Mouse (Mus musculus) hindbrain, embryonic 16.5 days (tissue): ENCODE measurements around the gene Fubp1. TPM values are rescaled to one million over a fixed set of nuclear protein-coding genes. Genes with fewer than 3 reads are reported as not detected.

ENCODE experiments used
- ATAC-seq: fragments of 200-750 bp; cut with Nextera tagmentation; 2 replicates; pipeline ENCODE4 v1.8.0; 2017; ENCODE audit warnings: moderate TSS enrichment, moderate library complexity
- H3K27ac ChIP-seq: fragments of 300-500 bp; sonication (generic); 2 replicates; pipeline ENCODE4 v1.5.1; 2014; ENCODE audit warnings: low read depth, mild to moderate bottlenecking, control low read depth, low read length, moderate library complexity
- H3K27me3 ChIP-seq: fragments of 300-500 bp; sonication (generic); replicated peaks from 2 replicates; pipeline ENCODE4 v1.6.1; 2014; ENCODE audit warnings: low read length; ENCODE audit not compliant: control insufficient read depth, insufficient read depth
- H3K36me3 ChIP-seq: fragments of 300-500 bp; sonication (generic); 2 replicates; pipeline ENCODE4 v1.6.1; 2014; ENCODE audit warnings: mild to moderate bottlenecking, low read length, moderate library complexity, mixed read lengths; ENCODE audit not compliant: control insufficient read depth, insufficient read depth
- H3K4me1 ChIP-seq: fragments of 300-500 bp; sonication (generic); 2 replicates; pipeline ENCODE4 v1.6.1; 2014; ENCODE audit warnings: low read depth, low read length; ENCODE audit not compliant: control insufficient read depth, insufficient read depth
- H3K4me2 ChIP-seq: fragments of 300-500 bp; sonication (generic); 2 replicates; pipeline ENCODE4 v1.6.1; 2014; ENCODE audit warnings: mild to moderate bottlenecking, low read length, control low read depth, moderate library complexity
- H3K4me3 ChIP-seq: fragments of 300-500 bp; sonication (generic); 2 replicates; pipeline ENCODE4 v1.5.1; 2014; ENCODE audit warnings: mild to moderate bottlenecking, low read length, control low read depth, moderate library complexity
- H3K9ac ChIP-seq: fragments of 300-500 bp; sonication (generic); 2 replicates; pipeline ENCODE4 v1.6.1; 2014; ENCODE audit warnings: low read depth, mild to moderate bottlenecking, control low read depth, low read length, moderate library complexity
- H3K9me3 ChIP-seq: fragments of 300-500 bp; sonication (generic); 2 replicates; pipeline ENCODE4 v1.6.1; 2014; ENCODE audit warnings: mild to moderate bottlenecking, low read length, moderate library complexity; ENCODE audit not compliant: control insufficient read depth
- WGBS: fragments of 180-500 bp; shearing (Covaris S2); extraction: QIAGEN DNeasy Blood & Tissue Kit; methylation state at CpG from one replicate; pipeline ENCODE4 v1.1.7; 2014; 5-methylcytosine and 5-hydroxymethylcytosine counted together
- polyA plus RNA-seq: library from polyadenylated mRNA; unstranded; fragments of >200 nt; fragmentation: Nextera tagmentation; extraction: Ambion mirVana; gene quantifications from 2 replicates; pipeline ENCODE4 v1.2.1, GENCODE M21; 2015

Fubp1 gene
- polyA plus RNA-seq, 1 experiment from 2014 or later = 168 TPM

DNA sequence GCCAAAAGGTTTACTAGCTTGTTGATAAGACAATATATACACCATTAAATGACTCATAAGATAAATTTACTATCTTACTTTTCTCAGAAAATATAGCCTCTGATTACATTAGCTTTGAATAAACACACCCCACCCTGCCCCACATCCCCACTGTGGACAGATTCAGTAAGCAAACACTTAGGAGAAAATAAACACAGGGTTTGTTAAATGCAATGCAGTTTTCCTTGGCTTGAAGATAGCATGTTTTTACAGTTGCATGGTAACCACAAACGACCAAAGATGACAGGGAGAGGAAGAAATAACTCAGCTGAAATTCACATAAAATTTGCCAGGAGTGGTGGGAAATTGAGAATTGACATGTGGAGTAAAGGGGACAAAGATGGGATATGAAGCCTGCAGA is 39.8 kb upstream of the Fubp1 start:
- Histone ChIP-seq H3K9ac (no peak overlapping the region), H3K27me3 (no peaks in the 10 kb centered on the region), H3K4me2 (no peak overlapping the region), H3K27ac (no peak overlapping the region), H3K4me1 (peaks cover 3% of the 10 kb centered on the region; the same call in 1 of the 2 replicates), H3K9me3 (no peaks in the 10 kb centered on the region), H3K4me3 (no peak overlapping the region), H3K36me3 (no peaks in the 10 kb centered on the region)
- 50% methylated on average over 1 of the region's 1 CpGs for WGBS
- ATAC-seq = no peak

DNA sequence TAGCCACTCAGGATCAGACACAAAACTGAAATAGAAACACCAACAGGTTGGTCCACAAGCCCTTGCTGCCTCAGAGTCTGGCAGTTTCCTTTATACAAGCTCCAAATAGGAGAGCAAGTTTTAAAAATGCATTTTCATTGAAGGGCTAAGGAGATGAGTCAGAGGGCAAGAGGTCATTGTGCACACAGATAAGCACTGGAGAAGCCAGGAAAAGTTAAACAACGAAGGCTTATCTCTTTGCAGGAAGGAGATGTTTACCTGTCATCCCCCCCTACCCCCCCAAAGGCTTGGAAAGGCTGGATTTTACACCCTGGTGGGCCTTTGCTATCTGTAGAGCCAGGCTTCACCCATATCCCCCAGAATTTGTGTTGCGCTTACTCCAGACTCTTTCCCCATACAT is 39.0 kb upstream of the Fubp1 start:
- Histone ChIP-seq H3K4me3 (no peak overlapping the region), H3K4me2 (no peak overlapping the region), H3K9ac (no peak overlapping the region), H3K27me3 (no peaks in the 10 kb centered on the region), H3K9me3 (no peaks in the 10 kb centered on the region), H3K4me1 (no peaks in the 10 kb centered on the region; the same call in 1 of the 2 replicates), H3K27ac (no peak overlapping the region), H3K36me3 (no peaks in the 10 kb centered on the region)
- WGBS = 95% methylated on average over 2 of the region's 2 CpGs
- no peak for ATAC-seq

DNA sequence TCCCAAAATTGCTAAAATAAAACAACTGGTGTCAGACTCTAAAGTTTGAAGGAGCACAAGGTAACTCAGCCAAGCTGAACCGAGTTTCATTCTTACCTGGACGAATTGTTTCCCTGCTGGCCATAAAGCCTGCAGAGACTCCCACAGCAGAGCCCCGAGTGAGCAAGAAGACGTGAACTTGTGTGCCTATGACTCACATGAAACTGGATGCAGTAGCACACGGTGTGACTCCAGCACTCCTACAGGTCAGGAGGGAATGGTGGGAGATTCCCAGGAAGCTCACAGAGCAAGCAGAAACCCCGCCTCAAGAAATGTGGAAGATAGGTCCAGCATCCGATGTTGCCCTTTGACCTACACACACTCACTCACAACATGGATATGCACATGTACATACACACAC is 38.4 kb upstream of the Fubp1 start:
- H3K27me3 ChIP-seq = no peaks in the 10 kb centered on the region
- no peak overlapping the region for H3K4me2 ChIP-seq
- 77% methylated on average over 7 of the region's 7 CpGs for WGBS
- no peaks in the 10 kb centered on the region for H3K9me3 ChIP-seq
- ATAC-seq = no peak
- no peaks in the 10 kb centered on the region; the same call in 1 of the 2 replicates for H3K4me1 ChIP-seq
- no peaks in the 10 kb centered on the region for H3K36me3 ChIP-seq
- H3K27ac ChIP-seq = no peak overlapping the region
- no peak overlapping the region for H3K9ac ChIP-seq
- H3K4me3 ChIP-seq = no peak overlapping the region

DNA sequence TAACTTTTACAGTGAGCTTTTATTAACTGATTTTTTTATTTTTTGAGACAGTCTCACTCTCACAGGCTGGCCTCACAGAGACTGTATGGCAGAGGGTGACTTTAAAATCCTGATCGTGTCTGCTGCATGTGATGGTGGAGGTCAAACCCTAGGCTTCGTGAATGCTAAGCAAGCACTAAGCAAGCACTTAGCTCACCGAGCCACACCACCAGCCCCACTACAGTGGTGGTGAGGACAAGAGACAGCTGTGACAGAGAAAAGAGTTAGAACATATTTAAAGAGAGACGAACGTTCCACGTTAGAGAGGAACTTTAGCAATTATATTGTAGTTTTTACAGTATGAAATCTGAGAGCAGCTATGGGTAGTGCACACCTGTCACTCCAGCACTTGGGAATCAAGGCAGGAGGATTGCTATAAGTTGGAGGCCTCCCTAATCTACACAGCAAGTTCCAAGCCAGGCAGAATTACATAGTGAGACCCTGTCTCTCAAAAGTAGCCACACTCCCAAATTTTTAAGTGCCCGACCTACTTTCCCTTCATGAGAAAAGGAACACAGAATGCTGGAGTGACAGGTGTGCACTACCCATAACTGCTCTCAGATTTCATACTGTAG is 37.8 kb upstream of the Fubp1 start:
- Histone ChIP-seq H3K9me3 (no peaks in the 10 kb centered on the region), H3K4me2 (no peak overlapping the region), H3K27ac (no peak overlapping the region), H3K36me3 (no peaks in the 10 kb centered on the region), H3K9ac (no peak overlapping the region), H3K4me1 (no peaks in the 10 kb centered on the region), H3K4me3 (no peak overlapping the region), H3K27me3 (no peaks in the 10 kb centered on the region)
- no peak for ATAC-seq
- whole genome bisulfite sequencing = 89% methylated on average over 7 of the region's 7 CpGs

DNA sequence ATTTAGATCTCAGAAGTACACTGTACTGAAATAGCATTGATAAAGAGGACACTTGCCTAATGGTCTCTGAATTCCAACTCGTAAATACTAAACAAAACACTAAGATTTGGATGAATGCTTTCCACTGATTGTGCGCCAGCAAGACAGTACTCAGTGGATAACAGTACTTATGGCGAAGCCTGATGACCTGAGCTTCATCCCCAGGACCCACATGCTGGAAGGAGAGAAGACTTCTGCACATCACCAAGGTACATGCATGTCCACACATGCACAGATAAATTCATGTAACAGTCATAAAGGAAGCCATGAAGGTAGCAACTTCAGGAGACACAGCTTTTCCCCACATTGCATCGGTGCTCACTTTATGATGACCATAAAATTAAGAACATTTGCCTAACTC is 31.4 kb upstream of the Fubp1 start:
- no peak overlapping the region for H3K27ac ChIP-seq
- no peaks in the 10 kb centered on the region for H3K9me3 ChIP-seq
- no peak overlapping the region for H3K4me2 ChIP-seq
- H3K4me1 ChIP-seq = no peaks in the 10 kb centered on the region
- WGBS = 91% methylated on average over 4 of the region's 4 CpGs
- H3K9ac ChIP-seq = no peak overlapping the region
- no peak overlapping the region for H3K4me3 ChIP-seq
- peaks cover 8% of the 10 kb centered on the region; the same call in 1 of the 2 replicates for H3K36me3 ChIP-seq
- ATAC-seq = no peak
- no peaks in the 10 kb centered on the region for H3K27me3 ChIP-seq

DNA sequence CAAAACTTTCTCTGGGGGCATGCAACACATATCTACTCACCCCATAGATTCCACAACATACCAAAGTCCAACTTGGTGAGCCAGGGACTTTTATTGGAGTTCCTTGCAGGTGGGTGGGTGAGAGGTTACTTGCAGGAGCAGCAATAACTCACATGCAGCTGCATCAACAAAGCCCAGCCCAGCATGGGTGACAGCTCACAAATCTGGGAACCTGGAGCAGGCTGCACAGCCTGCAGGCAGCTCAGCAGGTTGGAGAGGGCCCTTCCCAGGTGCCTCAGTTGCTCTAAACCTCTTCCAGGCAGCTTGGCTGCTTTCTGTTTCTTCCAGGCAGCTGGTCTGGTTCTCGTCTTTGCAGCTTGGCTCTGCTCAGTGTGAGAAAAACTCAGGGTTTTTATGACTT is 30.9 kb upstream of the Fubp1 start:
- no peaks in the 10 kb centered on the region for H3K27me3 ChIP-seq
- no peak overlapping the region for H3K9ac ChIP-seq
- WGBS = 69% methylated on average over 1 of the region's 1 CpGs
- no peaks in the 10 kb centered on the region for H3K4me1 ChIP-seq
- no peak overlapping the region for H3K4me3 ChIP-seq
- ATAC-seq = no peak
- H3K27ac ChIP-seq = no peak overlapping the region
- no peak overlapping the region for H3K4me2 ChIP-seq
- H3K36me3 ChIP-seq = peaks cover 8% of the 10 kb centered on the region; the same call in 1 of the 2 replicates
- no peaks in the 10 kb centered on the region for H3K9me3 ChIP-seq

DNA sequence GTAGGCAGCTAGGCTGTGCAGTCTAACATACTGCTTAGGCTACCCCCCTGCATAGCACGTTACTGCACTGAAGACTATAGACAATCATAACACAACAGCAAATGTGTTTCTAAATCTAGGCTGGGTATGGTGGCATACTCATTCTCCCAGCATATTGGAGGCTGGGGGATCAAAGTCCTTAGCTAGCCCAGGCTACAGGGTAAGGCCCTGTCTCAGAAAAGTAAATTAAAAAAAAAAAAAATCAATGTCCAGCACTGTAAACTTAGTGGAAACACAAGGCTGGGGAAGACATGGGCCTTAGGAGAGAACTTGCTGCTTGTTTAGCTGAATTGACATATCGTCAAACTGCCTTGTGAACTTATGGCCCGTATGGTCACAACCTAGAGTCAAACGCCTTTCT is 29.6 kb upstream of the Fubp1 start:
- Histone ChIP-seq H3K27ac (no peak overlapping the region), H3K9me3 (no peaks in the 10 kb centered on the region), H3K36me3 (peaks cover 11% of the 10 kb centered on the region; the same call in 1 of the 2 replicates), H3K27me3 (no peaks in the 10 kb centered on the region), H3K9ac (no peak overlapping the region), H3K4me1 (no peaks in the 10 kb centered on the region), H3K4me2 (no peak overlapping the region), H3K4me3 (no peak overlapping the region)
- 93% methylated on average over 4 of the region's 4 CpGs for WGBS
- ATAC-seq = no peak

DNA sequence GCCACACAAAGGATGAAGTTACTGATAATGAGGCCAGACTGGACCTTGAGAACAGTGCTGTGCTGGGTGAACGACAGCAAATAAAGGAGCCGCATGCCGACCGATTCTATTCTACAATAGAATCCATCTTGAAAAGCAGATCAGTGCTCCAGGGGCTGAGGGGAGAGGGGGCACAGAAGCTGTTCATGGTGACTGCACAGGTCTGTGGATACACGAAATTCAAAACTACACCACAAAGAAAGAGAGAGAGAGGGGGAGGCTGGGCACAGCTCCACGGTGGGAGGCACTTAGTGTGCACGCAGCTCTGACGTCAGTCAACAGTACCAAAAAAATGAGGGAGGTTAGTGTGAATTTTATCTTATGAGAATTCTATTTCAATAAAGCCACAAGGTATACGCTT is 26.7 kb upstream of the Fubp1 start:
- Histone ChIP-seq H3K9ac (no peak overlapping the region), H3K4me2 (no peak overlapping the region), H3K27ac (no peak overlapping the region), H3K9me3 (no peaks in the 10 kb centered on the region), H3K4me3 (no peak overlapping the region), H3K4me1 (no peaks in the 10 kb centered on the region), H3K36me3 (peaks cover 14% of the 10 kb centered on the region; the same call in 1 of the 2 replicates), H3K27me3 (no peaks in the 10 kb centered on the region)
- no peak for ATAC-seq
- WGBS = 54% methylated on average over 9 of the region's 9 CpGs

DNA sequence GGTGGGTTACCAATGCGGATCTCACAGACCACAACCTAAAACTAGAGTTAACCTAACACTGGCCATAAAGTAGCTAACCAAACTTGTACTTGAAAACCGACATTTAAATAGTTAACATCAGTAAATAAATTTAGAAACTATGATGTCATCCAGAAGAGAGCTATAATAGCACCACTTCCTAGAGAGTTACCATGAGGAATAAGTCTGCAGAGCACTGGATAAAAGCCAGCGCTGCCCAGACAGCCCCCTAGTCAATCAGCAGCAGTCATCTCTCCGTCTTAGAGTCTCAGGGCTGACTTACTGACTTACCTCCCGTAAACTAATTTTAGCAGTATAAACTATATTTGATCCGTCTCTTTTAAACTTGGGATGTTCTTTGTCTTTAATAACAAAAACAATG is 24.1 kb upstream of the Fubp1 start:
- Histone ChIP-seq H3K27me3 (no peaks in the 10 kb centered on the region), H3K9ac (no peak overlapping the region), H3K4me2 (no peak overlapping the region), H3K4me1 (peaks cover 2% of the 10 kb centered on the region), H3K9me3 (no peaks in the 10 kb centered on the region), H3K36me3 (peaks cover 14% of the 10 kb centered on the region; the same call in 1 of the 2 replicates), H3K4me3 (no peak overlapping the region), H3K27ac (no peak overlapping the region)
- WGBS = 89% methylated on average over 6 of the region's 6 CpGs
- ATAC-seq = no peak
